Mouse (Mus musculus): ENCODE measurements around the gene 1700069L16Rik.

DNA sequence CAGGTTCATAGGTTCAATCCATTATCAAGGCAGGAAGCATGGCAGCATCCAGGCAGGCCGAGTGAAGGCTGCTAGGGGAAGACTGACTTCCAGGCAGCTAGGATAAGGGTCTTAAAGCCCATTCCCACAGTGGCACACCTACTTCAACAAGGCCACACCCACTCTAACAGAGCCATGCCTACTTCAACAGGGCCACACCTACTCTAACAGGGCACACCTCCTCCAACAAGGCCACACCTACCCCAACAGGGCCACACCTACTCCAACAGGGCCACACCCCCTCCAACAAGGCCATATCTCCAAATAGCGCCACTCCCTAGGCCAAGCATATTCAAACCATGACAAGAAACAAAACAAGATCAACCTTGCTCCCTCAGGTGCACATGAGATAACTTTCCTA lies 11.7 kb downstream of the 1700069L16Rik start:
- TF ChIP-seq CTCF (IDR thresholded peaks at IDR 0.05; ENCODE audit: insufficient read depth, low read depth, low read length) (no peak), POLR2A (IDR thresholded peaks at IDR 0.05; ENCODE audit: insufficient read depth, low read depth, low read length) (no peak)

Data from olfactory bulb, adult 2 months (tissue).